Mouse (Mus musculus) liver, embryonic 14.5 days (tissue): ENCODE results near the gene Dap.

Experiments used
- CTCF ChIP-seq: IDR thresholded peaks from 2 replicates; pipeline ENCODE4 v1.5.1; 2016; ENCODE audit warnings: antibody characterized with exemption, low read depth, control low read depth
- EP300 ChIP-seq: IDR thresholded peaks from 2 replicates; pipeline ENCODE4 v1.6.1; 2016; ENCODE audit warnings: antibody characterized with exemption, low read depth

DNA sequence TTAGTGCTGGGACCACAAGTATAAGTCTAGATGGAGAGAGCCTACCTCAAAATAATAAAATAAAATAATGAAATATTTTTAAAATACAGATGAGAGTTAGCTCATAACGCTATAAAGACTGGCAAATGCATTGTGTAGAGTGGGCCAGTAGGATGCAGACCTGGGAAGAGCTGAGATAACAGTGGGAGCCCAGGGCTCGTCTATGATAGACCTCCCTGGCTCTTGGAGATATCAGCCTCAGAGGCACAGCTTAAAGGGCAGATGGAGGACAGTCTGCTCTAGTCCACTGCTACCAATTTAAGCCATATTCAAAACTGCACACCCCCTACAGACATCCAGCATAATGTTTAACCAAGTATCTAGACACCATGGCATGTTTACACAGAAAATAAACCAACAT, 56.6 kb downstream of the Dap start:
- TF ChIP-seq CTCF (no peak), EP300 (peak; percentile 31; the same call in 1 of the 2 replicates)
